Mouse (Mus musculus) layer of hippocampus, postnatal 25 days (tissue): ENCODE results near the gene Dlg4. TPM values are rescaled to one million over a fixed set of nuclear protein-coding genes. Genes with fewer than 3 reads are reported as not detected.

ENCODE experiments used
- DNase-seq, 2 experiments: peaks; one replicate each; pipeline ENCODE4 v3.0.0; 2022; ENCODE audit warnings: mixed read lengths in 2 of 2, low spot score in 1 of 2; ENCODE audit errors: extremely low spot score in 1 of 2
- total RNA-seq, 2 experiments: library from RNA; stranded (reverse); gene quantifications; 2 replicates each; pipeline ENCODE4 v1.2.3; 2021

Dlg4 gene
- 100 to 1,000 TPM; 857 to 887 TPM for total RNA-seq

DNA sequence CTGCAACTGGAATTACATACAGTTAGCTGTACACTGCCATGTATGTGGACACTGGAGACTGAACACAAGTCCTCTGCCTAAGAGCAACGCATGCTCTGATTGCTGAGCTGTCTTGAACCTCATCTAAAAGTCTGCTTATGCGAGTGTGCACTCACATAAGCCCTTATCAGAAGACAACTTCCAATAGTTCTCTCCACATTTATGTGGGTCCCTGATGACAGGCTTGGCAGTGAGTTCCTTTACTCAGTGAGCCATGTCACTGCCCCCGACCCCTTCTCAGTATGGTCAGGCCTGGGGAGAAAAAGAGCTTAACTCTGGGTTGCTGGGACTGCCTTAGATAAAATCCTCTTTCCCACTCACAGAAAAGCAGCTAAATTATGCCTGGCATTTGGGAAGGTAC, at the start of gene Dlg4:
Dlg4 (plus strand) TSS at position 274 of the 400 bp plus-strand sequence.
- no peak for DNase-seq

DNA sequence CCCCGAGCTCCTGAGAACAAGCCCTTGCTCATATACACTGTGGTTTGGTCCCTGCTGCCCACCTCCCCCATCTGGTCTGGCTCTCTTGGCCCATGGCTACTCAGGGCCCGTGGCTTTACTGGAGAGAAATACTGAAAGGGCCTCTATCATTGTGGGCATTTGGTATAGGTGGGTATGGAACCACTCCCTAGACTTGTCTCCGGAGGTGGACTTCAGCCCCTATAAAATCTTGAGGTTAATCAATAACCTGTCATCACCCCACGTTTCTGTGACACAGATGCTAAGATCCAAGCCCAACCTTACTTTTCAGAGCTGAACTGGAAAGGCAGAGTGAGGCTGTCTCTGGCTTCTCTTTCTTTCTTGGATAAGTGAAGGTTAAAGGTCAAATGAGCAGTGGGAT, 47.9 kb upstream of the Dlg4 start:
- no peak for DNase-seq

DNA sequence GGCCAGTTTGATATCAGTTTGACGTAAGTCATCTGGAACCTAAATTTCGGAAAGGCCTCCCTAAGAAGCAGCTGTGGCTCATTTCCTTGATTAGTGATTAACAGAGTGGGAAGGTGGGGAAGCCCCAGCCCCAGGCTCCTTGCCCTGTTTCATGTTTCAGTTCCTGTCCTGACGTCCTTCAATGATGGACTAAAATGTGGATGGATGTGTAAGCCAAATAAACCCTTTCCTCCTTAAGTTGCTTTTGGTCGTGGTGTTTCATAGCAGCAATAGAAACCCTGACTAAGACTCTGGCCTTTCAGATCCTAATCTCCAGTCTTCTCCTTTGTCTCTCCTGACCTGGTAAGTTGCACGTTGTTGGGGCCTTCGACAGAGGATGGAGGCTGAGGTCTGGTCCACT, 46.5 kb upstream of the Dlg4 start:
- no peak for DNase-seq

DNA sequence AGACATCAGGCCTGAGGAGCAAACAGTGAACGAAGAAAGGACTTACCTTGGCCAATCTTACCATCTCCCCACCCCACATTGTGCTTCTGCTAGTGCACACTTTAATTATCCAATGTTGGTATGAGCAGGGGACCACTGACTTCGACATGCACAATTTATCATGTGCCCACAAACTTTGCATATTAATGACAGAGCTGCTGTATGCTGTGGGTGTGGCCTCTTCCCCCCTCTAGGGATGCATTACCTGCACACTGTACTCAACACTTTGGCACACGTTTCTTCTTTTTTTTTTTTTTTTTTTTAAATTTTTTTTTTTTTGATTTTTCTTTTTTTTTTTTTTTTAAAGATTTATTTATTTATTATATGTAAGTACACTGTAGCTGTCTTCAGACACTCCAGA, 46.0 kb upstream of the Dlg4 start:
- no peak for DNase-seq

DNA sequence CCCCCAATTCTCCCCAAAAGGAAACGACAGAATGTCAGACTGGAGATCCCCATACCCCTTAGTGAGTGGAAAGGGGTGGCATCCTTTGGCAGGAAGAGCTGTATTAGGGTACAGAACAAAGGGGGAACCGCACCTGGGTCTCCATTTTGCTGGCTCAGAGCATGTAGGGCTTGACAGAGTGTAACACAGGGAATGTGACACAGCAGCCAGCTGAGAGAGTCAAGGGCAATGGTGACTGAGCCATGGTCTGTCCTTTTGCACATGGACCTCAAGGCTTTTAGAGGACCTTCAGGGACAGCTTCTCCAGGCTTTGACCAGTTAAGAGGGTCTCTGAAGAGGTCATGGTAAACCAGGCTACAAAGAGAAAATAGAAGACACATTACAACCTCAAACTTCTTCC, 41.8 kb upstream of the Dlg4 start:
- no peak for DNase-seq

DNA sequence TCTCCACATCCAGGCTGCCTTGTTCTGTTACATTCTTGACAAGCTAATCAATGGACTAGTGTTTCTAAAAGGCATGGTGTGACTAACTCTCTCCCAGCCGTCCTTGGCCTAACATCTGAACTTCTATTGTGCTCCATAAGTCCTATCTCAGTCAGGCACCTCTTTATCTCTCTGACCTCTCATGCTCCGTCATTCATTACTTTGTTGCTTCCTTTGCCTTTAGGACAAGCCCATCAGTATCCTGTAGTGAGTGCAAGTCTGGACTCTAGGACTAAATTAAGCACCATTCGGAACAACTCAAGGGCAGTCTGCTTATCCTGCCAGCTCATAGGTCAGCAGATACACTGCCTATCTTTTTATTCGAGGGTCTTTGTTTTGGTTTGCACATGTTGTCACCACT, 40.5 kb upstream of the Dlg4 start:
- no peak for DNase-seq

DNA sequence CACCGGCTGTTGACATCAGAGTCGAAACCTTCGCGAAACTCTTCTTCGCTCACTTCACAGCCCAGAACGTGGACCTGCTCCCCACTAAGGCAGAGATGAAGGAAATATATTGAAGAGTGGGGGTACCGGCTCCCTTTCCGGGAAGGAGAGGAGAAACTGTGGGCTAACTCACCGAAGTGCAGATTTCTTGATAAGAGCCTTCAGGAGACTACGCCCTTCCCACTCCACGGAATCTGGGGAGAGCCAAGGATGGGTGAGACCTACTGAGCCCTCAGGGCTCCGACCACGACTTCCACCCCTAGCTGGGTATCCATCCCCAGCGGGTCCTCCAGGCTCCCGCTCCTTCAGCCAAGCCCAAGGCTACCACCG, 36.9 kb upstream of the Dlg4 start:
- DNase-seq = no peak

DNA sequence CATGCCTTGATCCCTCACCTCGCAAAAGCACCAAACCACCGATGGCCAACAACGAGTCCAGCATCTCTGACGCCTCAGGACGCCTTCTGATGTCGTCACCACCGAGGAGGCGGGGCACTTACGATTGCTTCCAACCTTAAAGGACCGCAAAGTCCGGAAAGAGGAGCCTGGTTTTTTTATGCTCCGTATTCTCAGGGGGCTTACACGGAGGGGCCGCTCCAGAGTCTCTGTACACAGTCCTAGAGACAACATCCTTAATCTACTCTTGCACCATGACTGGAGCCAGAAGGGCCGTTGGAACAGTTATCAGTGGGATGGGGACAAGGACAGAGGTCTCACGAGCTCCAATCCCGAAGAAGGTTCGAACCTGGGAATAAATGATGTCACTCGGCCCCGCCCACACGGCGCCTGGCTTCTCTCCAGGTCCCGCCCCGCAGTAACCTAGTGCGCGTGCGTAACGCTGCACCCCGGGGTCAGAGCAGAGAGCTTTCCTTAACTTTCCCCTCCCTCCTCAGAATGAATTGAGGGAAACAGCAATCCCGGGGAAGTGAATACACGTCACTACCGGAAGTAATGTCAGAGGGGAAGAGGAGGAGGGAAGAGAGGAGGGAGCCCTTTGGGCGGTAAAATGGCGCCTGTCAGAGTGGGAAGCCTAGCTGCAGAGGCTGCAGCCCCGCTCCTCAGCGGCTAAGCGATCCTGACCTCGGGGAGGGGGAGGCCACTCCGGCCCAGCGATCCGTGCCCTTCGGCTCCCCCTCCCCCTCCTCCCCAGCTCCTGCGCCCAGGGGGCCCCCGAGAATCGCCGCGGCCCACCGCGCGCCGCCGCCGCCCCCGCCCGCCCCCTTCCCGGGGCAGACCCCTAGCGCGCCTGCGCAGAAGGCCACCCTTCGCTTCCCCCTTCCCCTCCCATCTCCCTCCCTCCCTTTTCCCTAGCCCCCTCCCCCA, 36.3 kb upstream of the Dlg4 start:
- peak; percentile 98 to 100 for DNase-seq

DNA sequence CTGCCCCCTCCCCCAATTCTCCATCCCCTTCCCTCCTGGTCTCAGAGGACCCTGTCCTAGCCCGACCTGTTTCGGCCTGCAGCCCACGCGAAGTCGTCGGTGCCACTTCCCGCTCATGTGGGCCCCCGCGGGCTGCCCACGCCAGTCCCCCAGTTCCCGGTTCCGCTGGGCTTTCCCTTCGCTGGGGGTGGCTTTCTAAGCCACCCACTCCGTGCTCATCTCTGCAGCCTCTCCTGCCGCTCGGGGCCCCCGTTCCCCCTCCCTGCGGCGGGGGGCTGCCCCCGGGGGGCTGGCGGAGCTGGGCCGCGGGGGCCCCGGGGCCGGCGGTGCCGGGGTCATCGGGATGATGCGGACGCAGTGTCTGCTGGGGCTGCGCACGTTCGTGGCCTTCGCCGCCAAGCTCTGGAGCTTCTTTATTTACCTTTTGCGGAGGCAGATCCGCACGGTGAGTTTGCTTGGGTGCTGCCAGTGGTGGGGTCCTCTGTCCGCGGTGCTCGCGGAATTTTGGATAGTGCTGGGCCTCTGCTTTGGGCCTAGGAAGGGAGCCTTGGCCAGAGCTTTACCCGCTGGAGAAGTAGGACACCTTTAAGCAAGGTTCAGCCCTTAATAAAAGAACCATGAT, 35.5 kb upstream of the Dlg4 start, which contains the start of gene Ctdnep1:
Ctdnep1 (plus strand) TSS at position 16 of the 622 bp plus-strand sequence.
- peak in 1 of 2 experiments; percentile 56 for DNase-seq

DNA sequence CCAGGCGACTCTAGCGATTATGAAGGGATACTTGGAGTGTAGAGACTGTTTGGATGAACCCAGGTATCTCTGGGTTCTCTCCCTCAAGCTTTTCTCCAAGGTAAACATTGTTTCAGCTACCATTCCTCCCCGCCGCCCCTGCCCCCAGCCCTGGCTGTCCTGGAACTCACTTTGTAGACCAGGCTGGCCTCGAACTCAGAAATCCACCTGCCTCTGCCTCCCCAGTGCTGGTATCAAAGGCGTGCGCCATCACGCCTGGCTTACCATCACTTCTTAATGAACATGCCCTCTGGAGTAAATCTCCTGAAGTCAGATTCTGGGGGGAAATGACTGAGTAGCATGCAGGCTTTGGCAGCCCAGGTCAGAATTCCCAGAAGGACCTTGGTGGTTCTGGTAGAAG, 34.5 kb upstream of the Dlg4 start, which contains the start of gene Elp5:
Elp5 (minus strand) TSS at position 293 of the 400 bp plus-strand sequence.
- no peak for DNase-seq

DNA sequence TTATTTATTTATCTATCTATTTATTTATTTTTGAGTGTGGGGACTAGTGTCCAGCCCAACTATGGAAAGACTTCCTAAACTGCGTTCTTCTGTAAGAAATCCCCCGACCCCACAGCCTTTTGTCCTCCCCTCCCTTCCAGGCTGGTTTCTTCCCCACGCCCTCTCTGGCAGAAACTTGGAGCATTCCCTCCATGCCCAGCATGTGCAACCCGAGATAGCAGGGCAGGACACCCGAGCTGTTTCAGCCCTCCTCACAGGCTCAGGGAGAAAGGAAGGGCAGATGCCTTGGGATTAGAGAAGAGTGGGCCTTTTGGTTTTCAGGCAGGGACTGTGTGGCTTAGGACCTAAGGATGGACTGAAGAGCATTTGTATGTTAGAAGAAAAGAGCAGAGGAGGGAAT, 33.9 kb upstream of the Dlg4 start:
- no peak for DNase-seq

DNA sequence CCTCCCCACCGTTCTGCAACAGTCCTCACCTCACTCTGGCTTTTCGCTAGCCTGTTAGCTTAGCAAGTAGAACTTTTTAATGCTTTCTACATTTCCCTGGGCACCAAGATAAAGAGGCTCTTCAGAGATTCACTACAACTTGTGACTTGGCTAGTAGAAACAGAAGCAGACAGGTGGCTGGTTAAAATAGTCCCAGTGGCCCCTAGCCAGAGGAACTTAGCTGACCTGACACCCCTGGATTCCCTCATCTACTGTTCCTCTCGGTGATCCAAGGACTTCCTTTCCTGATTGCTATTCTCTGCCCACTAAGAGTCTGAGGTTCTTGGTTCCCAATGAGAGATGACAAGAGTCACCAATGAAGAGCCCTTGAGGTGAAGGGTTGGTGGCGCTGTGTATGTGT, 33.4 kb upstream of the Dlg4 start:
- no peak for DNase-seq

DNA sequence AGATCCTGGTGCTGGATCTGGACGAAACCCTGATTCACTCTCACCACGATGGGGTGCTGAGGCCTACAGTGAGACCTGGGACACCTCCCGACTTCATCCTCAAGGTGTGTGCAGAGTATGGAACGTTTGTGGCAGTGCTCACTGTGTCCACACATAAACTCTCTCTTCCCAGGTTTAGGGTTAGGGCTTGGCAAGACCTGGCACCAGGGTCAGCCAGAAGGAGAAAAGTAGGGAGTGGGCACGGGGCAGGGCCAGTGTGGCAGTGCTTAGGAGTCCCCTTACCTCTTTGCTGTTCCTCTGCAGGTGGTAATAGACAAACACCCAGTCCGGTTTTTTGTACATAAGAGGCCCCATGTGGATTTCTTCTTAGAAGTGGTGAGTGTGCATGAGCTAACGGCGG, 32.3 kb upstream of the Dlg4 start:
- DNase-seq = no peak

DNA sequence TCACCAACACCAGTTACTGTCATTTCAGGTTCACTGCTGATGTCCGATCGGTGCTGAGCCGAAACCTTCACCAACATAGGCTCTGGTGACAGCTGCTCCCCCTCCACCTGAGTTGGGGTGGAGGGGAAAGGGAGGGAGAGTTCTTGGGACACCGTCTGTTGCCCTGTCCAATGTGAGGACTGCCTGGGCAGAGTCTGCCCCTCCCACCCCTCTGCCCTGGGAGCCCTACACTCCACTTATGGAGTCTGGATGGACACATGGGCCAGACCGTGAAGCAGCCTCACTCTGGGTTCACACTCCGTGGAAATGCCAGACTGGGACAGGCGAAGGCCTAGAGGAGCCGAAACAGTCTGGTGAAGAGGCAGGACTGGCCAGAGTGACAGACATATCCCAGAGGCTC, 26.8 kb upstream of the Dlg4 start:
- DNase-seq = no peak

DNA sequence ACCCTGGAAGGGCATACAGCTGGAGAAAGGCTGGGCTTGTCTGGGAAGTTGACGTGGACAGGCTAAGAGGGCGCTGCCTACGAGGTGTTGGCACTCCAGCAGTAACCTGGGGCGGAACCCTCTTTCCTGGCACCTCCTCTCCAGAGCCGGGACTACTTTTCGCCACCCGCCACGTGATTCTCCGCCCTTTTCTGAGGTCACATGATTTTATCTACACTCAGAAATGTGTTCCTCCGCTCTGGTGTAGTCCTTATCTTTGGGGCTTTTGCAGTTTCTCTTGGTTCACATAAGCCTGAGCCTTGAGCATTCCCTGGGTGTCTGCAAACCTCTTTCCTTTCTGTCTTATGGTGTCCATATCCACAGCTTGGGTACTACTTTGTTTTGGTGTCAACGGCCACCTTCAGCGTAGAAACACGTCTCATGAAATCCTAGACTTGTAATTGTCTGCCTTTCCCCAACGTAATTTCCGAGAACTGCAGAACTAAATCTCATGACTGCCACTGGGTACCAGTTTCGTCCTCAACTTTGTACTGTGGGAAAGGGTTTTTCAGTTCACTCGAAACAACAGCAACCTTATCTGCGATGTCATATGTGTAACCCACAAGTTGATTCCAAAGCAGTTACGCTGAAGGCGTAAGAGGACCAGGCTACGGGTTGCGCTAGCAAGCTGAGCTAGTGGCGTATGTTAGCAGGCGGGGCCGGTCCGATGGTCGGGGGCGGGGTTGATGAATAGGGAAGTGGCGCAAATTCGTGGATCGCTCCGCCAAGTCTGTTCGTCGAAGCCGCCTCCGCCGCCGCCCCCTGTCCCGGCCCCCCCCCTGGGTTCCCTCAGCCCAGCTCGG, 25.7 kb upstream of the Dlg4 start, which contains the start of gene Gabarap:
Gabarap (plus strand) TSS at position 294 of the 842 bp plus-strand sequence.
- peak; percentile 93 to 94 for DNase-seq

DNA sequence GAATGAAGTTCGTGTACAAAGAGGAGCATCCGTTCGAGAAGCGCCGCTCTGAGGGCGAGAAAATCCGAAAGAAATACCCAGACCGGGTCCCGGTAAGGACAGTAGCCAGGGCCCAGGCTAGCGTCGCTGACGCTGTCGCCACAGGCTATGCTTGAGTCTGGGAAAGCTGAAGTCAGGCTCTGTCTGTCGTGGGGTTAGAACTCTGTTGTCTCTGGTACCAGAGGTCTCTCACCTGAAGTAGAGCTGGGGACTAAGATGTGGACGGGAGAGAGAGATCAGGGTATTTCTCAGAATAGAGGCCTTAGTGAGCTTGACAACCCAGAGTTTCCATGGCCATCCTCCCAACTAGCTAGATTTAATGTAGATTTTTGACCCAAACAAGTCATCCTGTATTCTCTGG, 25.0 kb upstream of the Dlg4 start:
- DNase-seq = no peak

DNA sequence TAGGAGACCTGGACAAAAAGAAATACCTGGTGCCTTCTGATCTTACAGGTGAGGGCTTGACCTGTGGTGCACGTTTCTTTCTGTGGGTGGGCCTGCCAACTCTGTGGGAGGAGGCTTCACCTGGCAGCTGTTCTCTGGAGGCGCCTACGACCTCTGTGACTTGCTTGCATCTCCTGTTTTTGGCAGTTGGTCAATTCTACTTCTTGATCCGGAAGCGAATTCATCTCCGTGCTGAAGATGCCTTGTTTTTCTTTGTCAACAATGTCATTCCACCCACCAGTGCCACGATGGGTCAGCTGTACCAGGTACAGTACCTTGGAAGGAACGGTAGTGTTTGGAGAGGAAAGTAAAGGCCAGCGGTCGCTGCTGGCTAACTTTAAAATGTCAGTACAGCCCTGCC, 24.3 kb upstream of the Dlg4 start:
- DNase-seq = no peak

DNA sequence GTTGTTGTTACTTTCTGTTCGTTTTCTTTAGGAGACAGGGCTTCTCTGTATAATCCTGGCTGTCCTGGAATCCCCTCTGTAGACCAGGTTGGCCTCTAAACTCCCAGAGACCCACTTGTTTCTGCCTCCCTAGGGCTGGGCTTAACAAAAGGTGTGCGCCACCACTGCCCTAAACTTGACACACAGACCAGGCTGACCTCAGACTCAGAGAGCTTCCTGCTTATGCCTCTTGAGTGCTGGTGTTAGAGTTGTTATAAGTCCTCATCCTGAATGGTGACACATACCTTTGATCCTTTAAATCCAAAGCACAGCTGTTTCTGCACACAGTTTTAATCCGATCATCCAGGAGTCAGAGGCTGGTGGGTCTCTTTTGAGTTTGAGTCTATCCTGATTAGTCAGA, 23.8 kb upstream of the Dlg4 start:
- DNase-seq = no peak

DNA sequence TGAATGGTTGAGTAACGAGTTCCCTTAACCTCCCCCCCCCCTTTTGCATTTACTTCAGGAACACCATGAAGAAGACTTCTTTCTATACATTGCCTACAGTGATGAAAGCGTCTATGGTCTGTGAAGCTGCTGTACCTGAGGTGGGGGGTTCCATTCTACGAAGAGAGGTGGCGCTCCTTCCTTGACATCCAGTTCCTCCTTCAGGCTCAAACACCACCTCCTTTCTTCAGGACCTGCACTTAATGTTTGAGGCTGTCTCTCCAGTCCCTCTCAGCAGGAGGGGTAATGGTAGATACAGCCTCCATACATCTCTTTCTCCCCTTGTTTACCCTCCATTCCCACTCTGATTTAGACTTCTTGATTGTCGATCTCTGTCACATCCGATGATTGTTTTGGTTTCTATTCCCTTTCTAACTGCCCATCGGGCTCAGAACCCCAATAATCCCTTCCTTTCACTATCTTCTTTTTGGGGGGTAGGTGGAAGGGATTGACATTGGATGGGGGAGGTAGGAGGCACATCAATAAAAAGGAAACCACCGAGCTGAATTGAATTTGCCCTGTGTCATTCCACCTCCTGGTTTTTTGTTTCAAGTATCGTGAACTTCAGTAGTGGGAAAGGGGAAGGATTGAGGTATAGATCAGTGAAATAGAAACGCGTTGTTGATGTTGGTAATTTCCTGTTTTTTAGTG, 22.2 kb upstream of the Dlg4 start:
- DNase-seq = no peak

DNA sequence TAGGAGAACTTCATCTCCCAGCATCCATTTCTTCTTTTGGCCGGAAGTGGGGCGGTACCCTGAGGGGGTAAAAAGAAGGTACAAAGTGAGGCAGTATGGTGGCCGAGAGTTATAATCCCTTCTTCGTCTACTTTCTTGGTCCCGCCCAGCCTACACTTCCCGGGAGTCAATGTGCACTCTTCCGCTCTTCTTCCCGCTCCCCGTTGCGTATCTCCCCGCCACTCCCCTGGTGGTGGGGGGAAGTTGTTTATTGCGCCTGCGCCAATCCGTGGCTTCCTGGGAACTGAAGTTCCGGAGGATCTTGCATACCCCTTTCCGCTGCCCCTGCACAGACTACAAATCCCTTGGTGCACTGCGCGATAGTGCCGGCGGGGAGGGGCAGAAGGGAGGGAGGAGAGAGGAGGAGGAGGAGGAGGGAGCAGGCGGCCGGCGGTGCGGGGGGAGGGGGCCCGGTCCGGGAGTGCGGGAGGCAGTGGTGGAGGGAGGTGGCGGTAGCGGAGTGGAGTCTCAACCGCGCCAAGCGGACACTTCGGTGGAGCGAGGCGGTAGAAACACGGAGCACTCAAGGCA, 21.3 kb upstream of the Dlg4 start, which contains the start of gene Phf23:
Phf23 (plus strand) TSS at position 387 of the 570 bp plus-strand sequence.
- DNase-seq = peak; percentile 88 to 91
